Mouse (Mus musculus) 3134 (cell line): Measurements from ENCODE around the gene Dnajc28.

ENCODE experiments used
- DNase-seq: peaks from one replicate; pipeline ENCODE4 v3.0.0-alpha.2; 2011; ENCODE audit warnings: low spot score; ENCODE audit not compliant: insufficient read length; ENCODE audit errors: extremely low read depth

The Dnajc28 gene

DNA sequence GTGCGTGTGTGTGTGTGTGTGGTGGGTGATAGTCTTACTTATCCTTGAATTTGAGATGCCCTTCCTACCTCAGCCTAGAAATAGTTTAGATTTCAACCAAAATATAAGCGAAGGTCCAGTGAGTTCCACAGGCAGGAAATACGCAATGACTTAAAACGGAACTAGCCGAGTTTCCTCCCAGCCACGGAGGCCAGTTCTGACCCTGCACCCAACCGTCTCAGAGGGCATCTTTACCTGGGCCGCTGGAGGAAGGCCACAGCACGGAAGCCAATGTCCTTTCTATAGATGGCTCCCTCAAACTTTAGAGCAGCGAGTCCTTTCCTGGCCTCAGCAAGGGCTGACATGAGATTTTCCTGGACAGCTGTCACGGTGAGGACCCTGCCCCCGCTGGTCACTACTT lies 14.8 kb upstream of the Dnajc28 start:
- no peak for DNase-seq

DNA sequence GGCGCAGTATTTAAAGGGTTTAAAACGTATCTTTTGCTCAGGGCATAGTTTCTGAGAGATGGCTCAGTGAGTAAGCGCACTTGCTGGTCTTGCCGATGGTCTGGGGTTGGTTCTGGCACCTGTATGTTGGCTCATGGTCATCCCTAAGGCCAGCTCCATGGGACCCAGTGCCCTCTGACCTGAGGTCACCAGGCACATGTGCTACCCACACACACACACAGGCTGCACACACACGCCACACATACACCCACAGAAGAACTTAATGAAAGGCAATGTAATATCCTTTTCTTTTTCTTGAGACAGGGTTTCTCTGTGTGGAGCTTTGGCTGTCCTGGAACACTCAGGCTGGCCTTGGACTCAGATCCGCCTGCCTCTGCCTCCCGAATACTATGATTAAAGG lies 14.1 kb upstream of the Dnajc28 start:
- no peak for DNase-seq

DNA sequence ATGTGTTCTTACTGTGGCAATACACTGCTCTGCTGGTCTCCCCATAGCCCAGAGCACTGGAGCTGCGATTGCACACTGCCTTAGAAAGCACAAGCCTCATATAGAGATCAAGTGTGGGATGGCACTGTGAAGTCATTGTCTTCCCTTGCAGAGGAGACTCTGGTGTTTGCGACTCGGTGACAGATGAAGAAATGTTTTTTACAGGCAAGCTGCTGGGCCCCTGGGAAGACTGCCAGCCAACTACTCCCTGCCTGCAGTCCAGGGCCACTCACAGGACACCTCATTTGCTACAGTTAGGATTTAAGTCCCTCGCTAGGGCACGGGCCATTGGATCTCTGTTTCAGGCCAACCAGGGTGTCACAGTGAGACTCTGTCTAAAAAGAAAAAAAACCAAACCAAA lies 13.6 kb upstream of the Dnajc28 start:
- DNase-seq = no peak

DNA sequence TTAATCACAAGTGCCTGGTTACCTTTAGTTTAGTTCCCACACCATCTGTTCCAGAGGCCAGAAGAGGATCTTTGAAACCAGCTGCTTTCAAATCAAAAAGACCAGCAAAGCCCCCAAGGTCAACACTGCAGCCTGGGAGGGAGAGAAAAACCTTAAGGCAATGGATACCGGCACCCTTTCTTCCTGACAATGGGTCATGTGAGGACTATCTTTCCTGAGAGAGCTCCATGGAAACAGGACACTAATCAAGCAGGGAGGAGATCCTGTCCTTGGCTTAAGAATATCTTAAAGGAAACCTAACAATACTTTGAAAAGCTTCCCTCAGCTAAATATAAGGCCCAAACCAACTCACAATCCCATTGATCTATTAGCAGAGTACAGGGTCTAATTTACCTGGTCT lies 11.8 kb upstream of the Dnajc28 start:
- DNase-seq = no peak

DNA sequence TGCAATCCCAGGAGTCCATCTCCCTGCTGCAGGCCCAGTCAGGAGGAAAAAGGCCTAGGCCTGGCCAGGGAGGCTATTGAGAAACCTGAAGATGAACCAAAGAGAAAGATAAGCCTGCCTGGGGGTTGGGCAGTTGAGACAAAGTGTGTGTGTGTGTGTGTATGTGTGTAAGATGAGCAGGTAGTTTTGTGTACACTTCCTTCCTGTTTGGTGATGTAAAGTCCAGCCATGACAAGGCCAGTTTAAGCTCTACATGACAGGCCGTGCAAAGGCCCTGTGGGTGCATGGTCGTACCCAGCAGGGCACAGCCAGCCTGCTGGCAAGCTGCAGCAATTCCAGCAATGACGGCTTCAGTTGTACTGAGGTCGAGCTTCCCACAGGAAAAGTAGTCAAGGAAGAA lies 10.9 kb upstream of the Dnajc28 start:
- no peak for DNase-seq

DNA sequence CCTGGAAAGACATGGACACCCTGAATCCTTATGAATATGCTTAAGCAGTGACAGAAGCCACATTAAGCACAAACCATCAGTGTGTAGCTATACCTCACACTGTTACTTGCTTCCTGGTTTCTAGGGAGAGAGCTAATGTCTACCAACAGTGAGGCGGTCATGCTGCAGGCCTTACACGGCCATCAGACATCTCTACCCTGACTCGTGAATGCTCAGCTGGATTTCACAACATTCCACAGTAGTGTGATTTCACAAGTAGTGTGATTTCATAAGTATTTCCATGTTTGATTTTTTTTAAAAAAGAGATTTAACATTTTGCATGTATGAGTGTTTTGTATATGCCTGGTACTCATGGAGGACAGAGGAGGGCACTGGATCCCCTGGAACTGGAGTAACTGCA lies 9.8 kb upstream of the Dnajc28 start:
- DNase-seq = no peak

DNA sequence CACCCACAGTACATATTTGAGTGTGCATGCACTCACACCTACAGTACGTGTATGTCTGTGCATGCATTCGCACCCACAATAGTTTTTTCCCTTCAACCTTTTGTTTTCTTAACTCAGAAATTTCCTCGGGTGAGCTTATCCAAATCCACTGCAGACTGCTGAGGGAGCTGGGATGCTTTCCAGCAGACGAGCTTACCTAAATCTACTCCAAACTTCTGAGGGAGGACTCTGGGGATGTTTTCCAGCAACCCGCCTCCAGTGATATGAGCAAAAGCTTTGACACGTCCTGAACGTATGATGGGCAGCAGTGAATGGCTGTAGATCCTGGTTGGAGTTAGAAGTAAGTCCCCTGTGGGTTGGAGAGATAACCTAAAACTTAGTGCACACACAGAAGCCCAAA lies 9.0 kb upstream of the Dnajc28 start:
- DNase-seq = no peak

DNA sequence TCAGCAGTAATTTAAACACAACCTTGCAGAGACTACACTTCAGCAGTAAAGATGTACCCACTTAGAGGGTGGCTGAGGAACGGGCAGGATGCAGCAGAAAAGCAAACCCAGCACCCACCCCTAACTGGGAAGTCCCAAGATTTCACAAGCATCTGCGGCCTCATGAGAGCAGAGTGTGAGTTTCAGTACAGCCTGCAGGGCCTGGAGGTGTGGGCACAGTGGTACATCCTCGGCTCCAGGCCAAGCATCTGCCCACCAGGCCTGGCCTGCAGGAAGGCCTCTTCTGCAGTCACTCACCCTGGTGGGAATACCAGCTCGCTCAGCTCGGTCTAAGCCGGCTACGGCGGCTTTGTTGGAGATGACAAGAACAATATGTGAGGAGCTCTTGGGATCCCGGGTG lies 4.2 kb upstream of the Dnajc28 start:
- DNase-seq = no peak

DNA sequence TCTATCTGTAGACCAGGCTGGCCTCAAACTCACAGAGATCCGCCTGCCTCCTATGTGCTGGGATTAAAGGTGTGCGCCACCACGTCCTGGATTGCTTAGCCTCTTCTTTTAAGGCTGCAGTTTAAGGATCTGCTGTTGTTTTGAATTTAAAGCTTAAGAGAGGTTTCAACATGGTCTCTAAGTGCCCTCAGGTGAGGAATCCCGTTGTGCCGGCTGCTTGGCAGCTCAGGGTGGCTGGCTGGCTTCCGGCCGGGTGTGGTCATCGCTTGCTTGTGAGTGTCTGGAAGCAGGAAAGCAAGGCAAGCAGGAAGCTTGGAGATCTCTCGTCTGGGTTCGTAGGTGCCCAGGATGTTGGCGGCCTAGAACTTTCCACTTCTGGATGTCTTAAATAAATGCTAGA lies 2.2 kb upstream of the Dnajc28 start:
- DNase-seq = no peak

DNA sequence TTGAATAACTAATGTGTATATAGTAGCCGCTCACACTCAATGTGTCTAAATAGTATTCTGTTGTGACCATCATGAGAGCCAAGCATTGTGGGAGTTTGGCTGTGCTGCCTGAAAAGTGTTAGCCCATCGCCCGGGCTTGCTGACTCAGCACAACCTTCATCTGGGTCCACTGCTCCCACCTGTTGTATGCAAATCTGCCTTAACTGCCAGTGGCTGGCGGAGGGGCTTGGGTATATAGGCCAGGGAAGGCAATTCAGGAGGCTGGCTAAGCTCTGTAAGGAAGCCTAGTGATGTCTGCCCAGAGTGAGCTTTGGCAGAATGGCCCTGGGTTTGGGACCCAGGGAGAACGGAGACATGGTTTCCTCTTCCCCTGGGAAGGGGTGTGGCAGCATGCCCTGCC lies 1.4 kb upstream of the Dnajc28 start:
- no peak for DNase-seq

DNA sequence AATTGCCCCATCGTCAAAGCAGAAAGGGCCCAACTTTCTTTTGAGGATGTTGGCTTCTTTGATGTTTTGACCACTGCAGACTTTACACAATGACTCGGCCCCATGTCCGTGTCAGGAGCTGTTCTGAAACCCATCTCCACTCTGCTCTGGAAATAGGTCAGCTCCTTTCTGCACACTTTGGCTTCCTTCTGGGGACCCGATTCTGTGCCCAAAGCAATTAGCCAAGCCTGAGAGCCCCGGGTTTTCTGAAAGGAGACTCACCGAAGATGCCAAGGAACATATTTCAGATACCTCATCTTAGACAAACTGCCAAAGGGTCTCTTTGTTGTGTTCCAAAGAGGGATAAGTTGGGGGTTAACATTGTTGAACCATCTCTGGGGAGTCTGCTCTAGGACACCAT lies 4.3 kb downstream of the Dnajc28 start:
- no peak for DNase-seq

DNA sequence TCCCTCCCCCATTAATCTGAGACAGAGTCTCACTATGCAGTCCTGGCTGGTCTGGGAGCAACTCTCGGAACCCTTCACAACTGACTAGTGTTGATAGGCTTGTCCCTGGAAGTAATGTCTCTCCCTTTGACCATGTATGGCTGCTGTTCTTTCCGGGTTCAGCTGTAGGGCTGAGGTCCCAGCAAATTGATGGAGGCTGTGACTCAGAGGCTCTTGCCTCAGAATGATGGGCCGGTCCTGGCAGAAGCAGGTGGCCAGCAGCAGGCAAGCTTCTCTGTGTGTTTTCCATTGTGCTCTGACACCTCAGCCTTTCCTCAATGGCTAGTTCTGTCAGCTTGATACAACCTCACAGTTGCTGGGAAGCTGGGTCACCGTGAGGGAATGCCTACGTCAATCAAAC lies 6.3 kb downstream of the Dnajc28 start:
- DNase-seq = no peak

DNA sequence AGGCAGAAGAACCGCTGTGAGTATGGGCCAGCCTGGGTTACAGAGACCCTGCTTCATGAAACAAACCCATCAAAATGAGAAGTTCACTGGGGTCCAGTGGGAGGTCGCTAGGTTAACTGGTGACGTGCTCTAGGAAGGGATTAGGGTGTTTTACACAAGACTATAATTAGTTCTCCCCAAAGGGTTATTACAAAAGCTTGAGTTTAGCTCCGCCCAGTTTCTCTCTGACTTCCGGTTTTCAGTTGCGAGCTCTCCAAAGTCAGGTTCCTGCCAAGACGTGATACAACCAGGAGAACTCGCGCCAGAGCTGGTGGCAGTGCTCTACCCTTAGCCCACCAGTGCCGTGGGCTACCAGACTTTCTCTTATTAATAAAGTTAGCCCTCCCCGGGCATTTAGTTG lies 7.6 kb downstream of the Dnajc28 start:
- DNase-seq = no peak

DNA sequence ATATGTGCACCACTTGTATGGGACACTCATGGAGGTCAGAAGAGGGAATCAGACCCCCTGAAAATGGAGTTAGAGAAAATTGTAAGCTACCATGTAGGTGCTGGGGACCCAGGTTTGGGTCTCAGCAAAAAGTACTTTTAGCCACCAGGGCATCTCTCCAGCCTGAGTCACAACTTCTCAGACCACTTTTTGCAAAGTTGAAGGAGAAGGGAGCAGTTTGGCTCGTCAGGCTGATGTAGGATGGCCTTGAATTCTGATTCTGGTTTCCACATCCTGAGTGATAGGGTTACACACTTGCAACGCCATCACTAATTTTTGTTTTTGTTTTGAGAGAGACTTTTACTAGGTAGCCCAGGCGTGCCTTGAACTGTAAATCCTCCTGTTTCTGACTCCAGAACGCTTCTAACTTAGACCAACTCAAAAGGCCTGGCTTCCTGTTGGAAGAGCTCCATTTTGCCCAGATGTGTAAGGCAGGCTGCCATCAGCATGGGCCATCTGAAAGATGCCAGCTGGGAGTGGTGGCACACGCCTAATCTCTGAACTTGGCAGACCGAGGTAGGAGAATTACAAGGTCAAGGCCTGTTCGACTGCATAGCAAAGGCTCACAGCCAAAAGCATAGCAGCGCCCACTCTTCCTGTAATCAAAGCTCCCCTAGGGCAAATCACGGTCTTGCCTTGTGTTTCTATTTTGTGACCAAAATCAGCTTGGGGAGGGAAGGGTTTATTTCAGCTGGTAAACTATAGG lies 9.2 kb downstream of the Dnajc28 start:
- peak; percentile 27 for DNase-seq

DNA sequence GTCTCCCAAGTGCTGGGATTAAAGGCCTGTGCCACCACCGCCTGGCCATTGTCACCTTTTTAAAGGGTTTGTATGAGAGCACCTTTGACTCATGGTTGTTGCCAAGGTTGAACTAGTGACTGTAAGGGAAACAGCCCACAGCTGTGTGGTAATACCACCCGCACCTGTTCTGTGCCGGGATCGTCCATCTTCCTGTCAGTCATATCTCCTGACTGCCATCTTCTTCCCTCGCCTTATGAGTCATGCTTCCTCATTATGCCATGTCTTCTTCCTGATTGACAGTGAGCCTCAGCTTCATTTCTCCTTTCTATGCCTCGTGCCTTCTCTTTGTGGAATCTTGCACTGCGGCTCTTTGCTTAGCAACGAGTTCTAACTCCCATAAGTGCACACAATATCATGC lies 11.9 kb downstream of the Dnajc28 start:
- no peak for DNase-seq

DNA sequence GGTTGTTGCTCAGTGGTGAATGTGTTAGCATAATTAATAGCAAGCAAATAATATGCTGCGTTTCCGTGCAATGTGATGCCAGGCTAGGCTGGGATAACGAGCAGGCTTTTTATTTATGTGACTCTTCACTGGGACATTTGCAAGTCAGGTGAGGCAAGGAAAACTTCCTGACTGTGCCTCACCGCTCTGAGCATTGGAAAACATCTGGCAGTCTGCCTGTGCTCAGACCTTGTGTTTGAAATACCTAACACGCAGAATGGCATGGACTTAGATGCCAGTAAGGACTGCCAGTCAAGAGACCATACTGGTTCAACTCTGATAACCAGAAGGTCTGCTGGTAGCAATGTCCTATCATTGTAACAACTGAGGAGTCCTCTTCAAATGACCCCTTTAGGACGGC lies 13.7 kb downstream of the Dnajc28 start:
- no peak for DNase-seq

DNA sequence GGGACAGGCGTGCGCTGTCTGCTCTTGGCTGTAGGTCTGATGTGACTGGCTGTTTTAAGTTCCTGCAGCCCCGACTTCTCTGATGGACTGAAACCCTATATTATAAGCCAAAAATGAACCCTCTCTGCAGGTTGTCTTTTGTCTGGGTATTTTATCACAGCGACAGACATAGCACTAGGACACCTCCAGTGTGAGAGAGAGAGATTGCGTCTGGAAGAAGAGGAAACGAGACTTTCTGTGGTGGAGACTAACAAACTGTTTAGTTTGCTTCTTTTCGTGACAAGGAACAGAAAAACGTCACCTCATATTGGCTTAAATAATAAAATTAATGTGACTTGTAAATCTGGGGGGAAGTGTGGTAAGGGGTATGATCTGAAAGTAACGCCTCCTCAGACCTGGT lies 17.1 kb downstream of the Dnajc28 start:
- no peak for DNase-seq

DNA sequence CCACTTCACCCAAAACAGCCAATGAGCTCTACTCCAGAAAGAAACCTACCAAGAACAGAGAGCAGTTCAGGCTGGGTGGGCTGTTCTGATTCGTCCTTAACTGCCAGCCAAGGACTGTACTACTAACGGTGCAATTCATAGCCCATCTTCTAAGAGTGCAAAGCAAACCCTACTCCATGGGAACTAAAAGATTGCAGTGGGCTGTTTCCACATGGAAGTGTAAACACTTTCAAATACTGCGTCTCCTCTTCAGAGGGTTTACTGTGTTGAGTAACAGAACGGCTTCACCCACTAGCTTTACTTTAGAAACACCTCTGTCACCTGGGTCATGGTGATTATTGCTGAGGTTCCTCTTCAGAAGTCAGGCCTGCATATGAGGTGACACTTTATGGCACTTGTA lies 17.7 kb downstream of the Dnajc28 start:
- no peak for DNase-seq

DNA sequence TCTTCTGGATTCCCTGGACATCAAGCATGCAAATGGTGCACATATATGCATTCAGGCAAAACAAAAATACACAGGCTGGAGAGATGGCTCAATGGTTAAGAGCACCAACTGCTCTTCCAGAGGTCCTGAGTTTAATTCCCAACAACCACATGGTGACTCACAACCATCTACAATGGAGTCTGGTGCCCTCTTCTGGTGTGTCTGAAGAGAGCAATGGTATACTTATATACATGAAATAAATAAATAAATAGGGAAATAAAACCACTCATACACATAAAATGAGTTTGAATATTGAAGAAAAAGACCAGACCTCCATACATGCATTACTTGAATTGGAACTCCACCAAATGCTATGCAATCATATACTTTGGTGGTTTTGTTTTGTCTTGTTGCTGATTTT lies 19.6 kb downstream of the Dnajc28 start:
- no peak for DNase-seq

DNA sequence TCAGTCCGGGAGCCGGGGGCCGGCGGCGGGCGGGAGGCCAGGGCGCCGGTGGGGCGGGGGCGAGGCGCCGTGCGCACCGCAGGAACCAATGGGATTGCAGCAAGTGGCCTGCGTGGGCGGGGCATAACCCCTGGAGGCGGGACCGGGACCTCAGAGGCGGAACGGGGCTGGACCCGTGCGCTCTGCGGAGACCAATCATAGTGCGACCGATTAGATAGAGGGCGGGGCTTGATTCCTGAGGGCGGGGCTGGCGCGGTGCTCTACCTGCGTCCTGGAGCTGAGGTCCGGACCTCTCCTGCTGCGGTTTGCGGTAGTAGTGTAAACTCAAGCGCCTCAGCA lies 21.2 kb downstream of the Dnajc28 start, which contains the start of gene Tmem50b:
Gene Tmem50b, minus strand, starts transcription at position 129 of the 339 bp plus-strand sequence.
- peak; percentile 96 for DNase-seq

DNA sequence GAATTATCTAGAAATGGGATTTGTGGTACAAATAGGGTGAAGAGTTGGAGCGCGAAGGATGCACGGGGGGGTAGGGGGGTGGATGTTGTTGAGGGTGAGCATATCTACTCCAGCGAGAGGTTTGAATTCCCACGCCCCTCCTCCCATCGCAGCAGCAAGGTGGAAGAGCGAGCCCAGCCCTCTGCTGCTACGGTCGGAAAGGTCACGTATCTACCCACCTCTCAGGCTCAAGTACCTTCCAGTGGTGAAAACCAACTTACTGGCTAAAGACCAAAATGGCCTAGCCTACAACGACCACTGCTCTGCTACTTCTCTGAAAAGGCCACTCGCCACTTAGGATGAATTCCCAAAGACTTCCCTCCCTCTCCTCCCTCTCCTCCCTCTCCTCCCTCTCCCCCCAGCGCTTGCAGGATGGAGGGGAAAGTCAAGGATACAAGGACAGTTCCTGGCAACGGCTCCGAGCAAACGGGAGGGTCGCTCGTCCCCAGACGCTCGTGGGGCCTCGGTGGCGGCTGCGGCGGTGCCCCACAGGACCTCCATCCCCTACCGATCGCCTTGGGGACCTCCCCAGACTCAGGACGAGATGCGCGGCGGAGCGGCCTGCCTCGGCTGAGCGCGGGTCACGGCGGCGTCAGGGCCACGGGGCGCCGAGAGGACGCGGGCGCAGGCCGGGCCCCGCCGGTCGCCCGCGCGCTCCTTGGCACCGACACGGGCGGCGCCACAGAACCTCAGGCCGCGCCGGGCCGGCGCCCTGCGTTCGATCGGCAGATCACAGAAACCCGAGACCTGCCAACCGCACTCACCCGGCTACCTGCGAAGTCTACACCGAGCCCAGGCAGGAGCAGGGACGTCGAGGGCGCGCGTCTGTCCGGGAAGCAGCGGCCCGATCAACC lies 21.8 kb downstream of the Dnajc28 start:
- no peak for DNase-seq

DNA sequence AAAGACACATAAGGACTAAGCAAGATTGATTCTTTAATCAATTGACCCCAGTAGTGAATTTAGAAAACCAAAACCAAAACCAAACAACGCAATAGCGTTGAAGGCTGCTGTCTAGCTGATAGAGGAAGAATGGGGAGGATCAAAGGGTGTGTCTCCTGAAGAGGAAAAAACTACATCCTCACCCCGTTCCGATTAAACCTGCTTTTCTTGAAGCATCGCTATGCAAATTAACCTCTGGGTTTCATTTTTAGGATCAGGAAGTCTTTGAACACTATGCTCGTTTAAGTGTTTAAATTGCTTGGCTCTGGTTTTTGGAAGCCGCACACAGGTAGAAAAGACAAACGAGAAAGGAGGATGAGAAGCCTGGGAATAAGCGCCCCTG lies 22.4 kb downstream of the Dnajc28 start:
- DNase-seq = no peak
